Mouse (Mus musculus) macrophage (primary cell): ENCODE data around the gene Gabra5. TPM values are rescaled to one million over a fixed set of nuclear protein-coding genes. Genes with fewer than 3 reads are reported as not detected.

ENCODE experiments used
- H3K27ac ChIP-seq: fragments of 350-480 bp; formaldehyde crosslinking; 2 replicates; pipeline ENCODE4 v1.9.0; 2021
- H3K36me3 ChIP-seq: fragments of 350-480 bp; formaldehyde crosslinking; 2 replicates; pipeline ENCODE4 v1.9.0; 2021; ENCODE audit errors: inconsistent target
- H3K4me3 ChIP-seq: fragments of 350-480 bp; formaldehyde crosslinking; 2 replicates; pipeline ENCODE4 v1.9.0; 2021; ENCODE audit errors: inconsistent target
- H3K79me2 ChIP-seq: fragments of 350-480 bp; formaldehyde crosslinking; 2 replicates; pipeline ENCODE4 v1.9.0; 2021; ENCODE audit errors: inconsistent target
- whole genome bisulfite sequencing: methylation state at CpG from one replicate; pipeline ENCODE4 v1.1.7; 2026; ENCODE audit warnings: inconsistent platforms; ENCODE audit not compliant: missing documents; 5-methylcytosine and 5-hydroxymethylcytosine counted together
- polyA plus RNA-seq: library from polyadenylated mRNA; stranded (reverse); fragments of 250-400 nt; gene quantifications from 3 replicates; pipeline ENCODE4 v1.2.4, GENCODE M21; 2018; ENCODE audit warnings: inconsistent platforms

Gabra5 gene
- polyA plus RNA-seq, 1 experiment from 2014 or later = not detected

DNA sequence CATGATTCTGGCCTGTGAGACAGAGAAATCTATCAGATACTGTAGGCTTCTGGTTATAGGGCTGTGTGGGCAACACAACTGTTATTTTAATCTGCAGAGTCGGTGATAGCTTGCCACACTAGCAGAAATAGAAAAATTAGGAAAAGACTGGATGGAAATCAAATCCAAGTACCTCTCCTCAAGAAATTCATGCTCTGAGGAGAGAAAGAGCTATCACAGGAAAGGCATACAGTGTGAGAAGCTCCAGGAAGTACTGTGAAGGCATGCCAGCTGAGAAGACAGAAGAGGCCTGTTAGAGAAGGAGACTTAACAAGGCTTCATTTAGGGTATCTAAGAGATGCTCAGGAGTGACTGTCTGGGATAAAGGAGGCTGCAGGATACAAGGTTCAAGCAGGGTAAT is 87.2 kb downstream of the Gabra5 start:
- no peak overlapping the region for H3K4me3 ChIP-seq
- H3K27ac ChIP-seq = no peak overlapping the region
- 75% methylated on average over 1 of the region's 1 CpGs for WGBS
- no peaks in the 10 kb centered on the region for H3K79me2 ChIP-seq
- H3K36me3 ChIP-seq = no peaks in the 10 kb centered on the region

DNA sequence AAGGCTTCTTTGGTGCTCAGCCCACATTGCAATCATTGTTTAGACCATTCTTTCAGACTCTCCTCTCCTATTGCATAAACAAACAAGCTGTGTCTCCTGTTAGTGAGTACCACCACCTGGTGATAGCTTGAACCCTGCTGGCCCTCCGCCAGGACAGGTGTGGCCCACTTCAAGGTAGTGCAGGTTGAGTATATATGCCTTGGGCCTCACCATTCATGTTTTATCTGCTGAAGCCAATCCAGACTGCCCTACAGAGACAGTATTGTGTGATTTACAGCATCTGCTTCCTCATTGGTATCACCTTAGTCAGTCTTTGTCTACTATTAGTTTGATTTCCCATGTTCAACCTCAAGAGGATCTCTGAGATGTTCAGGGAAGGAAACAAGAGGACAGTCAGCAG is 88.8 kb downstream of the Gabra5 start:
- H3K79me2 ChIP-seq = no peaks in the 10 kb centered on the region
- no peak overlapping the region for H3K27ac ChIP-seq
- no peak overlapping the region for H3K4me3 ChIP-seq
- 100% methylated on average over 1 of the region's 1 CpGs for WGBS
- H3K36me3 ChIP-seq = no peaks in the 10 kb centered on the region

- H3K79me2 ChIP-seq = no peaks in the 10 kb centered on the region
- H3K36me3 ChIP-seq = no peaks in the 10 kb centered on the region
- no peak within 1 kb of the TSS for H3K4me3 ChIP-seq
- H3K27ac ChIP-seq = no peak within 1 kb of the TSS
- WGBS = 93% methylated on average over 2 of the region's 2 CpGs
Observed at GRCm38 (mm10) chr7:57419392-57419791, 90.5 kb downstream of the Gabra5 start, which contains the start of gene Gabrb3. Gabrb3 (plus strand) TSS chr7:57419692.

DNA sequence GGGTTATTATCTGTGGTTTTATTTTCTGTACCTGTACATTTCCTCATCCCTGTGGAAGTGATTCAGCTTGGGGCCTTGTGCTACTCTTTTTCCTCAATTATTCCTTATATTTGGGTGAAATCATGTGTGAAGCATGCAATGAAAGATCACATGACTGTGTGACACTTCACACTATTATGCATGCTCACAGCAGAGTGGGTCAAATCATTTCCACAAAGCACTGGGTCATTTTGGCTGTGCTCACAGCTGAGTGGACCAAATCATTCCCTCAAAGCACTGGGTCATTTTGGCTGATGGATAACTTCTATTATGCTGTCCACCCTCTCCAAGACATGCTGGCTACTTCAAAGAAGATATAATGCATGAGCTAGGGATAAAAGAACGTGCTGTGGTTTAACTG is 97.0 kb downstream of the Gabra5 start:
- no peaks in the 10 kb centered on the region for H3K36me3 ChIP-seq
- H3K4me3 ChIP-seq = no peak overlapping the region
- WGBS = 40% methylated on average over 1 of the region's 1 CpGs
- no peak overlapping the region for H3K27ac ChIP-seq
- H3K79me2 ChIP-seq = no peaks in the 10 kb centered on the region

GRCm38 (mm10) chr7:57411163-57411562 is 98.7 kb downstream of the Gabra5 start:
- H3K36me3 ChIP-seq = no peaks in the 10 kb centered on the region
- H3K27ac ChIP-seq = no peak overlapping the region
- no peaks in the 10 kb centered on the region for H3K79me2 ChIP-seq
- H3K4me3 ChIP-seq = no peak overlapping the region
- 91% methylated on average over 4 of the region's 4 CpGs for WGBS

DNA sequence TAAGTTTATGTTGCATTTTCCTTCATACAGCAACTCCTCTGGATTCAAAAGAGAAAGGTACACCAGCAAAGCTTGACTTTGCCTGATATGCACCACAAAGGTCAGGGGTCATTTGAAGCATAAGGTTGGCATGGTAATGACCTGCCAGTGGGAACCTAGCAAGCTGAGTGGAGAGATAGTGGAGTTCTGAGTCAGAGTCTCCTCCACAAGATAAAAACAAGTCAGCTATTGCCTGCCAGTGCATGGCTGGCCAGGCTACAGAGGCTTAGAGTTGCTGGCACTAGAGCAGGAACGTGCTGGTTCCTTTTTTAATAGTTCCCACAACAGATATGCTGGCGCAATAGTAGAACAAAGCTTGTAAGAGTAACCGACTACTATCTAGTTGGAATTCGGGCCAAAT is 116.3 kb downstream of the Gabra5 start:
- Histone ChIP-seq H3K4me3 (no peak overlapping the region), H3K27ac (no peak overlapping the region), H3K79me2 (no peaks in the 10 kb centered on the region), H3K36me3 (no peaks in the 10 kb centered on the region)
- WGBS = 92% methylated on average over 4 of the region's 4 CpGs

GRCm38 (mm10) chr7:57390046-57390445 is 119.8 kb downstream of the Gabra5 start:
- 43% methylated on average over 4 of the region's 4 CpGs for WGBS
- no peak overlapping the region for H3K27ac ChIP-seq
- H3K36me3 ChIP-seq = no peaks in the 10 kb centered on the region
- H3K79me2 ChIP-seq = no peaks in the 10 kb centered on the region
- H3K4me3 ChIP-seq = no peak overlapping the region

- no peak overlapping the region for H3K4me3 ChIP-seq
- no peaks in the 10 kb centered on the region for H3K36me3 ChIP-seq
- 32% methylated on average over 6 of the region's 6 CpGs for WGBS
- H3K27ac ChIP-seq = no peak overlapping the region
- no peaks in the 10 kb centered on the region for H3K79me2 ChIP-seq
Observed at GRCm38 (mm10) chr7:57387341-57387654, 122.6 kb downstream of the Gabra5 start.

GRCm38 (mm10) chr7:57386517-57387340 is 123.1 kb downstream of the Gabra5 start, which contains the start of gene Gabrg3:
Gabrg3 (minus strand) TSS chr7:57387188.
- H3K36me3 ChIP-seq = no peaks in the 10 kb centered on the region
- H3K79me2 ChIP-seq = no peaks in the 10 kb centered on the region
- WGBS = 7% methylated on average over 65 of the region's 71 CpGs
- H3K4me3 ChIP-seq = no peak within 1 kb of the TSS
- no peak within 1 kb of the TSS for H3K27ac ChIP-seq

- Histone ChIP-seq H3K36me3 (no peaks in the 10 kb centered on the region), H3K4me3 (no peak overlapping the region), H3K79me2 (no peaks in the 10 kb centered on the region), H3K27ac (no peak overlapping the region)
- 36% methylated on average over 4 of the region's 4 CpGs for WGBS
Observed at GRCm38 (mm10) chr7:57384112-57384511, 125.7 kb downstream of the Gabra5 start.

DNA sequence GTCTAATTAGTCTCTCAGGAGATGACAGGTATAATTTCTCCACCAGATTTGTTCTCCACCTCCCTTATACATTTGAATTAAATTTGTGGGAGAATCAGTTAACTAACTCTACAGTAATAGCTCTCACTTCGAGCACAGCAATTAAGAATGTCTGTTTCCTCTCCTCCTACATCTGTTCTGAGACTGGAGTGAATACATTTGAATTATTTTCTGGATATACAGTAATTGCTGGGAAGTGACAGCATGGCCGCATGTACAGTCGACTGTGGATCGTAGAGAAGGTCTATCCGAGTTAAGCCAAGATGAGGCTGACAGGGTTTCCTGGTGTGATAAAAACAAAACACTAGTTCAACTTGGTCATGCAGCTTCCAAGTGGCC is 143.9 kb downstream of the Gabra5 start:
- Histone ChIP-seq H3K4me3 (no peak overlapping the region), H3K27ac (no peak overlapping the region), H3K79me2 (no peaks in the 10 kb centered on the region), H3K36me3 (no peaks in the 10 kb centered on the region)
- 83% methylated on average over 5 of the region's 5 CpGs for WGBS

- Histone ChIP-seq H3K79me2 (no peaks in the 10 kb centered on the region), H3K27ac (no peak overlapping the region), H3K36me3 (no peaks in the 10 kb centered on the region), H3K4me3 (no peak overlapping the region)
- WGBS = 86% methylated on average over 5 of the region's 5 CpGs
Observed at GRCm38 (mm10) chr7:57365134-57366012, 144.5 kb downstream of the Gabra5 start.

DNA sequence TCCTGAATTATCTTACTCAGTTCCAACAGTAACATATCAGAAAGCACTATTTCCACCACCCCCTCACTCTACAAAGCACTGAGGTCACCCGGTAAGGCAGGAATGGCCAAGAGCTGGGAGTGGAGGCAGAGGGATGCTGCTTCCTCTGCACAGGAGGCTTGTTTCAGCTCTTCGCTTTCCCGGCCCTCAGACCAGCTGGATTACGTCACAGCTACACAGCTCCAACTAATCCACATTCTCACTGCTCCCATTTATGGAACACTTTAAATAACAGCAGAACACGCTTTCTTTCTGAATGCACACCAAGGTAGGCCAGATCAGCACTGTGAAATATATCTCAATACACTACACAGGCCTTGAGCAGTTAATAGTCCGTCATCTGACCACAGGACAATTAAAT is 146.0 kb downstream of the Gabra5 start:
- Histone ChIP-seq H3K79me2 (no peaks in the 10 kb centered on the region), H3K27ac (no peak overlapping the region), H3K4me3 (no peak overlapping the region), H3K36me3 (no peaks in the 10 kb centered on the region)
- 94% methylated on average over 6 of the region's 6 CpGs for WGBS

GRCm38 (mm10) chr7:57357871-57358540 is 151.9 kb downstream of the Gabra5 start:
- Histone ChIP-seq H3K4me3 (no peak overlapping the region), H3K79me2 (no peaks in the 10 kb centered on the region), H3K36me3 (no peaks in the 10 kb centered on the region), H3K27ac (no peak overlapping the region)
- 65% methylated on average over 6 of the region's 6 CpGs for WGBS
